Mouse (Mus musculus): ENCODE results near the gene Anxa7. TPM values are rescaled to one million over a fixed set of nuclear protein-coding genes. Genes with fewer than 3 reads are reported as not detected.

Gene Anxa7
- polyA plus RNA-seq, 1 experiment from 2014 or later, result 11.6 TPM

DNA sequence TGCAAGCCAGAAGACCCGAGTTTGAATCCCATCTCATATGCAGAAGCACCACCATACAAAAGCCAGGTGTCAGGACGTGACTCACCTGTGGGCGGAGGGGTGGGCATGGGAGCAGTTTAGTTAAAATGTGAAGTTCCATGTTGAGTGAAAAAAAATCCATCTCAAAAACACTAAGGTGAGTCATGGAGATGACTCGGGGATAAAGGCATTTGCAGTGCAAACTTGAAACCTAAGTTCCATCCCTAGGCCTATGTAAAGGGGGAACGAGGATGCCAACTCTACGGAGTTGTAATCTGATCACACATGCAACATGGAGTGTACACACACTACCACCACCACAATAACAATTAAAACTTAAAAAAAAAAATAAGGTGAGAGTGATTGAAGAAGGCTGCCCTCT, 56.9 kb downstream of the Anxa7 start:
- ATAC-seq (ENCODE audit: low FRiP score, low TSS enrichment) (no peak), DNase-seq (no peak)
- Histone ChIP-seq H3K27ac (replicated peaks; ENCODE audit: low read depth, low read length) (no peak overlapping the region), H3K36me3 (ENCODE audit: control insufficient read depth, insufficient read depth, low read length) (no peaks in the 10 kb centered on the region), H3K9ac (replicated peaks; ENCODE audit: low read length) (no peak overlapping the region), H3K4me2 (ENCODE audit: low read length) (no peak overlapping the region), H3K27me3 (ENCODE audit: control insufficient read depth, insufficient read depth, low read length) (no peaks in the 10 kb centered on the region), H3K4me1 (ENCODE audit: control insufficient read depth, insufficient read depth, low read length) (no peaks in the 10 kb centered on the region), H3K4me3 (replicated peaks; ENCODE audit: low read depth, low read length) (no peak overlapping the region), H3K9me3 (ENCODE audit: control insufficient read depth, low read length) (no peaks in the 10 kb centered on the region)
- 91% methylated on average over 6 of the region's 6 CpGs for WGBS

DNA sequence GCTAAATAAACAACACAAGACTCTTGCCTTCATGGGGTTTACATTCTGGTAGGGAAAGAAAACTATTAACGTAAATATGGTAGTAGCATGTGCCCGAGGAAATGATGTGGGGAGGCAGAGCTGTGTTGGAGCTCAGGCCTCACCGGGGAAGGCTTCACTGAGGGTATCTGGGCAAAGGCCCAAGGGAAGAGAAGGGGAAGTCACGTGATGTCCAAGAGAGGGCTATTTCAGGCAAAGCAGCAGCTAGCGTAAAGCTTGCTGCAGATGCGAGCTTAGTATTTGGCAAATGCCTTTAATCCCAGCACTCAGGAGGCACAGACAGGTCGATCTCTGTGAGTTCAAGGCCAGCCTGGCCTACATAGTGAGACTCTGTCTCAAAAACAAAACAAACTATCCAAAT, 57.7 kb downstream of the Anxa7 start:
- Histone ChIP-seq H3K4me3 (replicated peaks; ENCODE audit: low read depth, low read length) (no peak overlapping the region), H3K4me1 (ENCODE audit: control insufficient read depth, insufficient read depth, low read length) (no peaks in the 10 kb centered on the region), H3K9me3 (ENCODE audit: control insufficient read depth, low read length) (no peaks in the 10 kb centered on the region), H3K9ac (replicated peaks; ENCODE audit: low read length) (no peak overlapping the region), H3K27ac (replicated peaks; ENCODE audit: low read depth, low read length) (no peak overlapping the region), H3K36me3 (ENCODE audit: control insufficient read depth, insufficient read depth, low read length) (no peaks in the 10 kb centered on the region), H3K27me3 (ENCODE audit: control insufficient read depth, insufficient read depth, low read length) (no peaks in the 10 kb centered on the region), H3K4me2 (ENCODE audit: low read length) (no peak overlapping the region)
- ATAC-seq (ENCODE audit: low FRiP score, low TSS enrichment), result no peak
- 77% methylated on average over 7 of the region's 7 CpGs for WGBS
- DNase-seq, result no peak

Other genes with a start within 250 kb of the Anxa7 start
- not detected in 2 replicates for gene Kcnk16, start 210.9 kb downstream of the Anxa7 start, polyA plus RNA-seq (2014; fragmentation: Nextera tagmentation; extraction: Ambion mirVana)
- 10.2 and 10.7 TPM in 2 replicates for gene Nudt13, start 185.4 kb downstream of the Anxa7 start, polyA plus RNA-seq (2014; fragmentation: Nextera tagmentation; extraction: Ambion mirVana)
- gene Ecd, start 132.0 kb downstream of the Anxa7 start, polyA plus RNA-seq (2014; fragmentation: Nextera tagmentation; extraction: Ambion mirVana), result 43.7 and 55.1 TPM in 2 replicates
- 37.1 and 46.6 TPM in 2 replicates for gene Fam149b, start 132.0 kb downstream of the Anxa7 start, polyA plus RNA-seq (2014; fragmentation: Nextera tagmentation; extraction: Ambion mirVana)
- 89.1 and 119 TPM in 2 replicates for gene Dnajc9, start 91.2 kb downstream of the Anxa7 start, polyA plus RNA-seq (2014; fragmentation: Nextera tagmentation; extraction: Ambion mirVana)
- 62.8 and 68.3 TPM in 2 replicates for gene Mrps16, start 86.5 kb downstream of the Anxa7 start, polyA plus RNA-seq (2014; fragmentation: Nextera tagmentation; extraction: Ambion mirVana)
- gene Cfap70, start 27.9 kb downstream of the Anxa7 start, polyA plus RNA-seq (2014; fragmentation: Nextera tagmentation; extraction: Ambion mirVana), result 0.38 and 1.00 TPM in 2 replicates
- gene Mss51, start 16.8 kb upstream of the Anxa7 start, polyA plus RNA-seq (2014; fragmentation: Nextera tagmentation; extraction: Ambion mirVana), result 0.27 and 0.49 TPM in 2 replicates
- gene Ppp3cb, start 66.4 kb upstream of the Anxa7 start, polyA plus RNA-seq (2014; fragmentation: Nextera tagmentation; extraction: Ambion mirVana), result 119 and 122 TPM in 2 replicates
- 10.9 and 14.5 TPM in 2 replicates for gene Usp54, start 160.9 kb upstream of the Anxa7 start, polyA plus RNA-seq (2014; fragmentation: Nextera tagmentation; extraction: Ambion mirVana)
- gene Myoz1, start 176.4 kb upstream of the Anxa7 start, polyA plus RNA-seq (2014; fragmentation: Nextera tagmentation; extraction: Ambion mirVana), result not detected in 2 replicates
- 0.09 TPM in 2 replicates for gene Synpo2l, start 188.2 kb upstream of the Anxa7 start, polyA plus RNA-seq (2014; fragmentation: Nextera tagmentation; extraction: Ambion mirVana)
- gene Sec24c, start 194.2 kb upstream of the Anxa7 start, polyA plus RNA-seq (2014; fragmentation: Nextera tagmentation; extraction: Ambion mirVana), result 54.0 and 81.5 TPM in 2 replicates
- 17.9 and 22.2 TPM in 2 replicates for gene Fut11, start 214.8 kb upstream of the Anxa7 start, polyA plus RNA-seq (2014; fragmentation: Nextera tagmentation; extraction: Ambion mirVana)
- 188 and 214 TPM in 2 replicates for gene Chchd1, start 222.9 kb upstream of the Anxa7 start, polyA plus RNA-seq (2014; fragmentation: Nextera tagmentation; extraction: Ambion mirVana)
- 47.7 and 57.3 TPM in 2 replicates for gene Zswim8, start 227.4 kb upstream of the Anxa7 start, polyA plus RNA-seq (2014; fragmentation: Nextera tagmentation; extraction: Ambion mirVana)

Measured in midbrain, embryonic 14.5 days (tissue).